Mouse (Mus musculus): Measurements from ENCODE around the gene Phldb2.

GRCm38 (mm10) chr16:45713878-45714277, 239.5 kb downstream of the Phldb2 start:
- no peak for TF ChIP-seq UBTF (IDR thresholded peaks at IDR 0.05; ENCODE audit: low read depth, low read length)
- TF ChIP-seq POLR2A (IDR thresholded peaks at IDR 0.05; ENCODE audit: low read depth, low read length): no peak
- no peak for TF ChIP-seq EP300 (IDR thresholded peaks at IDR 0.05; ENCODE audit: low read length)
- no peak for TF ChIP-seq CTCF (conservative IDR thresholded peaks at IDR 0.05 in 1 of 2, IDR thresholded peaks at IDR 0.05 in 1 of 2; ENCODE audit: low read depth in 2 of 2, low read length in 2 of 2)
- TF ChIP-seq PAX5 (IDR thresholded peaks at IDR 0.05; ENCODE audit: low read length): no peak
- no peak for TF ChIP-seq MYC (IDR thresholded peaks at IDR 0.05; ENCODE audit: low read depth, low read length)
- no peak for TF ChIP-seq USF1 (IDR thresholded peaks at IDR 0.05; ENCODE audit: low read depth, low read length)
